Mouse (Mus musculus) cerebellum, postnatal 4 days (tissue): ENCODE results near the gene Parvb.

Source experiments
- DNase-seq, 2 experiments: peaks; one replicate each; pipeline ENCODE4 v3.0.0; 2022; ENCODE audit warnings: low spot score in 2 of 2, mixed read lengths in 1 of 2

Parvb gene

DNA sequence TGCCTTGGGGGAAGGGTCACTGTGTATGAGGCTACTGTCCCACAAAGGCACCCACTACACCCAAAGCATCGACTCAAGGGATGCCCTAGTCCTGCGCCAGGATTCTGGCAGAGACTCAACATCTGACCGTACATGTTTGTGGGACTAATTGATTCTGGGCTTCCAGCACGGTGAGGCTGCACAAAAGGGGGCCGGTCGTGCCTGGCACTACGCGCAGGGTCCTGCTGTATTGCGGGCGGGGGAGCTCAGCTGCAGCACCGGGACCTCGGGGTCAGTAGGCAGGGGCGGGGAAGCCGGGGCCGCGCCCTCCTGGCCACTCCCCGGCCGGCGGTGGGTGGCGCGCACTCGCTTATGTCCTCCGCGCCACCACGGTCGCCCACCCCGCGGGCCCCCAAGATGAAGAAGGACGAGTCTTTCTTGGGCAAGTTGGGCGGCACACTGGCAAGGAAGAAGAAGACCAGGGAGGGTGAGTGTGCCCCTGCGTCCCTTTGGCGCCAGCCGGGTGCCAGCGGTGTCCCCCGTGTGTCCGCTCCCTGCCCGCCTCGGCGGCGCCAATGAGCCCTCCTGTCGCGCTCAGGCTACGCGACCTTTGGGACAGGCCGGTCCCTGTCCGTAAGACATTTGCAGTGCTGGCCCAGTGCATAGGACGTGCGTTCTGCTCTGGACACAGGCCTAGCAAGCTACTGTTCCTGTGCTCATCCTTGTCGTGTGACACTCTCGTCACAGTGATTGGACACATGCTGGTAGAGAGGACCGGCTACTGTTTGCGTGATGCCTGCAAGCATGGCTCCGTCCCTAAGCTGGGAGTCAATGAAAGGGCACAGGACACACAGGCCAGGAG lies at the start of gene Parvb:
TSS of gene Parvb (plus strand) at position 323 of the 841 bp plus-strand sequence.
- DNase-seq: peak in 1 of 2 experiments; percentile 40

- no peak for DNase-seq
Observed at GRCm38 (mm10) chr15:84183967-84184366, 47.9 kb upstream of the Parvb start.

- no peak for DNase-seq
Observed at GRCm38 (mm10) chr15:84186196-84186595, 45.6 kb upstream of the Parvb start.

- no peak for DNase-seq
Observed at GRCm38 (mm10) chr15:84188887-84189530, 42.8 kb upstream of the Parvb start.

GRCm38 (mm10) chr15:84189881-84190280 lies 42.0 kb upstream of the Parvb start:
- DNase-seq: no peak

DNA sequence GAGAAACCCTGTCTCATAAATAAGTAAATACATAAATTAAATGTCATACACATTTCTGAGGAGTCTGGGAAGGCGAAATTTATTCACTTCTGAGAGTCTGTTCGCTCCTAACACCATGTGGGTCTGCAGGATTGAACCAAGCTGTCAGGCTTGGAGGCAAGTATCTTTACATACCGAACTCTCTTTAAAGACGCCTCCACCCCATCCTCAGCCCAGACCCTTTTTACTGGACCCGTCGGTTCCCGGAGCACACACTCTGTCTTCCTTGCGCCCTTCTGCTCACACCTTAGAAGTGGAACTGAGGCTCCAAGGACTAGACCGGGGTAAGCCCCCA lies 40.2 kb upstream of the Parvb start:
- no peak for DNase-seq

DNA sequence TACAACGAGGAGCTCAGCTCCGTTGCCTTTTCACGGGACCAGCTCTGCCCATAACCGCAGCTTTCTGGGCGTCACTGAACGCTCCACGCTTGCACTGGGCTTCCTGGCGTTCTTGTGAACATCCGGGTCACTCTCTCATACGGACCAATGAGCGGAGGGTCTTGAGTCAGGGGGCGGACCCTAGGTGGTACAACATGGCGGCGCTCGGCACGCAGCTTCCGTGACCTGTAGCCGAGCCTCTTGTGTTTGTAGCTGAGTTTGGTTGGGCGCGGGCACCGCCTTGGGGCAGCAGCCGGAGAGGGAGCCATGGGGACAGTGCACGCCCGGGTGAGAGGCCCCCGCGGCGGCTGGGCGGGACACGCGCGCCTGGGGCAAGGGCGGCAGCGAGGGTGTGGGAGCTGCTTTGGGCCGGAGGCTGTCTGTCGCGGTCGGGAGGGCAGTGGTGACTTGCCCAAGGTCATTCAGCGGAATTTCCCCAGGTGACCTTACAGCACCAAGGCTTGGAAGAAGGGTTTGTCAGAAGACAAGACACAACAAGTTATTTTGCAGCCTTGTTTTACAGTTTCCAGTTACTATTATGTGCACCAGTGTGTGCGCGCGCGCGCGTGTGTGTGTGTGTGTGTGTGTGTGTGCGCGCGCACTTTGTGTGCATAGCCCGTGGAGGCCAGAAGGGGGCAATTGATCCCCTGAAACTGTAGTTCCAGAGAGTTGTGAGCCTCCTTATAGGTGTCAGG lies 39.6 kb upstream of the Parvb start, which contains the start of gene Samm50:
TSS of gene Samm50 (plus strand) at position 184 of the 734 bp plus-strand sequence.
- peak; percentile 65 to 84 for DNase-seq

DNA sequence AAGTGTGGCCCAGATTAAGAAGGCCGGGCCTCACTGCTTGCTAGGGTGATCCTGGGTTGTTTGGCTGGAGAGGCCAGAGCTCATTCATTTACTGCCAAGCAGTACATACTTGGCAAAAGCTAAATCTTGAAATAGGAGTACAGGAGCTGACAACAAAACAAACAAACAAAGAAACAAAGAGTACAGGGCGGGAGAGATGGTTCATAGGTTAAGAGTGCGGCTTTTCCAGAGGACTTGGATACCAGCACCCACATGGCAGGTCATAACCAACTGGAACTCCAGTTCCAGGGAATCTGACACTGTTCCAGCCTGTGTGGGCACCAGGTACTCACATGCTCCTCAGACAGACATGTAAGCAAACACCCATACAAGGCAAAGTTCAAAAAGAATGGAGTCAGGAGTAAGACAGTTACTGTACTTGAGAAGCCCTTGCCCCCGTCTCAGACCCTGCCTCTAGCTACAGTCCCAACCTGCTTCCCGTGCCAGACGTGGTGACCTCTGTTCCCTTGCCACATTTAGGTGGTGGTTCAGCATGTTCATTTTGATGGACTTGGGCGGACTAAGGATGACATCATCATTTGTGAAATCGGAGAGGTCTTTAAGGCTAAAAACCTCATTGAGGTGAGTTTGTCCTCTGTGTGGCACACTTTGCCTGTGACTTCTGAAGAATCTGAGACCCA lies 35.2 kb upstream of the Parvb start:
- DNase-seq: no peak

DNA sequence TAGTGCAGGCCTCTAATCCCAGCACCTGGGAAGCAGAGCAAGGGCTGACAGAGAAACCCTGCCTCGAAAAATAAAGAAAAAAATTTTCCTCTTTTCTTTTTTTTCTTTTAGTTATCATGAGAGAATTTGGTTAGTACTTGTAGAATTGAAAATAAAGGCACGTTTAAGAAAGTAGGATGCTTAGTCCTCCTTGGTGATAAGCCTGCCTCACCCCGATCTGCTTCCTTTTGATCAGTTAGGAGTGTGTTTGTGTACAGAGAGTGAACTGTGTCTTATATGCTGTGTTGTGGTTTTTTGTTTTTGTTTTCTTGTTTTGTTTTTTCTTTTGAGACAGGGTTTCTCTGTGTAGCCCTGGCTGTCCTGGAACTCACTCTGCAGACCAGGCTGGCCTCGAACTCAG lies 24.5 kb upstream of the Parvb start:
- no peak for DNase-seq

GRCm38 (mm10) chr15:84209517-84210412 lies 22.1 kb upstream of the Parvb start:
- DNase-seq: no peak

DNA sequence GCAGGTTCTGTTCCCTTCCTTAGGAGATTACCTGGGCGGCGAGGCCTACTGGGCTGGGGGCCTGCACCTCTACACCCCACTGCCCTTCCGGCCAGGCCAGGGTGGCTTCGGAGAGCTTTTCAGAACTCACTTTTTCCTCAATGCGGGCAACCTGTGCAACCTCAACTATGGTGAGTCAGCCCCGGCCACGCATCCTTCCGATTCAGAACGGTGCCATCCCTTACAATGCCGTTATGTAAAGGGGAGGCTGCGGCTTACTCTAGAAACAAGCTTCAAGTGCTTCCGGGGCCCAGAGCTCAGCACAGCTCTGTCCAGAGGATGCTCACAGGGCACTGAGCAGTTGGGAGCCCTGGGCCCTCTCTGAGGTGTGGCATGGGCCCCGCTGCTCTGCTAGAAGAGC lies 21.4 kb upstream of the Parvb start:
- DNase-seq: no peak

GRCm38 (mm10) chr15:84210941-84211340 lies 20.9 kb upstream of the Parvb start:
- DNase-seq: no peak

DNA sequence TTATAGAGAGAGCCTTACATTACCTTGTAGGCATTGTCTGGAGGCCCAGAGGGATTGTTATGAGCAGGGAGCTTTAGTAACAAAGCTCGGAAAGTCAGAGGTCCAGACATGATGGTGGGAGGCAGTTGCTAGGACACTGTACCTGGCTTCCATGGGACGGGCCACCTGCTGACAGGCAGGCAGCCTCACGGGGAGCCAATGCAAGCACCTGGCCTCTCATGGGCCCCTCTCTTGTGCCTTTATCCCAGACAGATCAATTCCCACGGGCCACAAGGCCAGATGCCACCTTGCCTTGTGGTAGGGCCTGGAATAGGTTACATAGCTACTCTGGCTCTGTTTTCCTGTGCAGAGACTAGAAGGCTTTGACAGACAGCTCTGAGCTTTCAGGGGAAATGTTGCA lies 20.3 kb upstream of the Parvb start:
- no peak for DNase-seq

DNA sequence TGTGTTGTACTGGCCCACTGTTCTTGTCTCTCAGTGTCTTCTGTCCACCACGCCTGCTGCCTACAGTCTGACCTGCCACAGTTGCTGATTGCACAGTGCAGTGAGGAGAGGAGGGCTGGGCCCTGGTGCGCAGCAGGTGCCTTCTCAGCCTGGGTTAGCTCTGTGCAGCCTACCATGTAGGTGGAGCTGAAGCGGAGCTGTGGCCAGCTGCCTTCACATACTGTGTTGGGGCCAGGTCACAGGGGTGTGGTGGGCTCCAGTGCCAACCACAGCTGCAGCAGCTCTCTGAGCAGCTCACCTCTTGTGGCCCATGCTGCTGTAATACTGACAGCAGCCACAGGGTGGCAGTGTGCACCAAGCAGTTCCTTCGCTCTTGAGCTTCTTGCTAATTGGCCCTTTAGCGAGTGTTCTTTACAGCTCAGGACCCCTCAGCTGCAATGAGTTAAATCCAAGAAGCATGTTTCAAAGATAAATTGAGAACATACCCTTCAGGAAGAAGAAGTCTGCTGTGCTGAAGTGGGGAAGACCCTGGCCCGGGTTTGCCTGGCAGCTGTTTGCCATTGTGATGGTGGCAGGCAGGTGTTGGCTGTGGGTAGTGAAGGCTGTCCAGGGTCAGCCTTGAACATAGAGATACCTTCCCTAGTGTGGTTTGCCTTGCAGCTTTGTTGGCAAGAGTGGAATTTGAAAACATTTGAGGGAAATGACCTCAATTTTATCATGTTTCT lies 19.6 kb upstream of the Parvb start:
- peak; percentile 92 to 97 for DNase-seq

- DNase-seq: no peak
Observed at GRCm38 (mm10) chr15:84212756-84213105, 19.1 kb upstream of the Parvb start.

- DNase-seq: no peak
Observed at GRCm38 (mm10) chr15:84213162-84213739, 18.6 kb upstream of the Parvb start.

DNA sequence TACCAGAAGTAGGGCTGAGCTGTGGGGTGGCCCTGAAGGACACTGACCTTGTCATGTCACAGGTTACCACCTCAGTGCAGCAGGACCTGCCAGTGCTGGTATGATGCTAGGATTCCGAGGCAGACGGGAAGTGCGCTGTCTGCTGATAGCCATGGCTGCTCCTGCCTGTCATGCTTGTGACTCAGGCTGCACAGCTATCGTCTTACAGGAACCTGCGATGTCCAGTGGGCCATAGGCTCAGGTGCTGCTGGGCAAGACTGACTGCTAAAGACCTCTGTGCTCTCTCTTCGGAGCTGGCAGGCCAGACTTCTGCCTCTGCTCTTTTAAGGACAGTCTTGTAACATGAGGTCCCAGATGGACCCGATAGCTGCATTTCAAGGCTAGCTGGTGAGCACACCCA lies 17.4 kb upstream of the Parvb start:
- DNase-seq: no peak

DNA sequence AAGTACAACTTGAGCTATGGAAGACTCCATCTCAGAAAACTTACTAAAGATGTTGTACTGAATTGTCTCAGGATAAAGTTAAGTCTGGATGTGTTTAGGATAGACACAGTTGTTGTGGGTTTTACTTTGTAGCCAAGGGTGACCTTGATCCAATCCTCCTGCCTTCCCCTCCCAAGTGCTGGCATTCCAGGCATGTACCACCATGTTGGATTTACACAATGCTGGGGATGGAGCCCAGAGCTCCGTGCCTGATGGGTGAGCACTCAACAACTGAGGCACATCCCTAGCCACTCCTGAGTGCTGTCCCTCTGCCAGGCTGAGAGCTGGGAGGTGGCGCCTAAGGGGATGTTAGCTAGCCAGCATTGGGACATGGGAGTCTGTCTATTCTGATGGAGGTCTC lies 16.6 kb upstream of the Parvb start:
- no peak for DNase-seq

DNA sequence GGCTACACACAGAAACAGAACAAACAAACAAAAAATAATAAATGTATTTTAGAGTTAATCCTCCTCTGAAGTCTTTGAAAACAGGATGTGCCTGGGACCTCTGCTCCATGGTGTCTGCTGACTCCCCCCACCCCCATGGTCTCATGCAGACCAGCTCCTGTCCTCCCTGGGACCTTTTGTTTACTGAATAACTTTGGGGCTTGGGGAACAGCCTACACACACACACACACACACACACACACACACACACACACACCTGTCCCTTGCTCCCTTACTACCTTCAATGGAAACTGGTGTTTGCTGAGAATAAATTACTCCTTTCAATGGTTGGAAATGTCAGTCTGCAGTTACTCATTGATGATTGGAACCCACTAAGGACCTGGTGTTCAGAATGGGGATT lies 15.8 kb upstream of the Parvb start:
- no peak for DNase-seq

GRCm38 (mm10) chr15:84216461-84217084 lies 15.3 kb upstream of the Parvb start:
- no peak for DNase-seq
